Mouse (Mus musculus) adrenal gland, postnatal 36 days (tissue): ENCODE results near the gene Fbxo45. TPM values are rescaled to one million over a fixed set of nuclear protein-coding genes. Genes with fewer than 3 reads are reported as not detected.

Experiments used
- DNase-seq, 2 experiments: peaks; one replicate each; pipeline ENCODE4 v3.0.0; 2021; ENCODE audit warnings: mixed read lengths in 1 of 2
- microRNA-seq: library from miRNA; unstranded; fragments of <30 nt; microRNA quantifications from one replicate; pipeline ENCODE4 v1.2.0, GENCODE M21; 2021
- total RNA-seq, 2 experiments: library from RNA; stranded (reverse); gene quantifications; 2 replicates each; pipeline ENCODE4 v1.2.3; 2021

Gene Fbxo45
- total RNA-seq, 2 experiments from 2014 or later = 20.7 to 21.4 TPM

- peak; percentile 50 to 51 for DNase-seq
Observed at GRCm38 (mm10) chr16:32204902-32205301, 42.1 kb downstream of the Fbxo45 start.

GRCm38 (mm10) chr16:32202681-32203080 lies 44.3 kb downstream of the Fbxo45 start:
- DNase-seq = peak; percentile 76 to 86

GRCm38 (mm10) chr16:32201004-32201325 lies 46.0 kb downstream of the Fbxo45 start:
- DNase-seq = no peak

- peak; percentile 18 to 51 for DNase-seq
Observed at GRCm38 (mm10) chr16:32200256-32201003, 46.5 kb downstream of the Fbxo45 start.

GRCm38 (mm10) chr16:32190011-32190441 lies 56.9 kb downstream of the Fbxo45 start:
- peak in 1 of 2 experiments; percentile 23 for DNase-seq

GRCm38 (mm10) chr16:32189109-32189508 lies 57.8 kb downstream of the Fbxo45 start:
- DNase-seq = peak; percentile 13 to 48

GRCm38 (mm10) chr16:32186056-32186455 lies 60.9 kb downstream of the Fbxo45 start:
- no peak for DNase-seq

Small RNA genes within 50 kb of the gene (microRNA-seq; reads per million reads assigned to microRNA genes)
- not detected for gene Mir1946a

Other genes starting within 250 kb of the Fbxo45 start
- 10 to 100 TPM; 21.6 to 25.6 TPM for gene Senp5, start 243.9 kb downstream of the Fbxo45 start, total RNA-seq
- gene Pak2, start 167.8 kb downstream of the Fbxo45 start, total RNA-seq = 10 to 100 TPM; 57.5 to 67.9 TPM
- gene Pigx, start 147.4 kb downstream of the Fbxo45 start, total RNA-seq = 10 to 100 TPM; 25.9 to 34.1 TPM
- gene Cep19, start 147.4 kb downstream of the Fbxo45 start, total RNA-seq = 10 to 100 TPM; 11.7 to 12.6 TPM
- 1 to 10 TPM; 5.3 to 8.2 TPM for gene Nrros, start 81.6 kb downstream of the Fbxo45 start, total RNA-seq
- not detected for gene Bex6, start 67.3 kb downstream of the Fbxo45 start, total RNA-seq
- 10 to 100 TPM; 13.7 to 14.8 TPM for gene Wdr53, start 69 bp upstream of the Fbxo45 start, total RNA-seq
- gene Smco1, start 24.3 kb upstream of the Fbxo45 start, total RNA-seq = under 1 TPM in 1 of 2 experiments, not detected in 1; 0.30 TPM
- gene Rnf168, start 30.3 kb upstream of the Fbxo45 start, total RNA-seq = 10 to 100 TPM; 24.6 to 27.7 TPM
- gene Ubxn7, start 85.1 kb upstream of the Fbxo45 start, total RNA-seq = 10 to 100 TPM; 57.4 to 70.5 TPM
- under 1 TPM in 1 of 2 experiments, not detected in 1; 0.56 TPM for gene Tm4sf19, start 153.3 kb upstream of the Fbxo45 start, total RNA-seq
- 1 to 10 TPM; 6.6 to 7.7 TPM for gene Tctex1d2, start 172.5 kb upstream of the Fbxo45 start, total RNA-seq
- 100 to 1,000 TPM in 1 of 2 experiments, 10 to 100 TPM in 1; 86.1 to 103 TPM for gene Pcyt1a, start 183.8 kb upstream of the Fbxo45 start, total RNA-seq
- under 1 TPM in 1 of 2 experiments, not detected in 1; 0.36 TPM for gene Slc51a, start 240.7 kb upstream of the Fbxo45 start, total RNA-seq
- gene Zdhhc19, start 249.1 kb upstream of the Fbxo45 start, total RNA-seq = not detected